Mouse (Mus musculus): ENCODE data around the gene Rassf3.

Rassf3 gene

GRCm38 (mm10) chr10:121476190-121476967 lies at the start of gene Rassf3:
TSS of gene Rassf3 (minus strand) at chr10:121476347.
- DNase-seq: peak; percentile 95

GRCm38 (mm10) chr10:121520923-121521585 lies 44.9 kb upstream of the Rassf3 start:
- DNase-seq: no peak

- no peak for DNase-seq
Observed at GRCm38 (mm10) chr10:121519710-121520109, 43.6 kb upstream of the Rassf3 start.

GRCm38 (mm10) chr10:121516008-121516600 lies 40.0 kb upstream of the Rassf3 start:
- peak; percentile 74 to 93 for DNase-seq

- peak; percentile 47 to 56 for DNase-seq
Observed at GRCm38 (mm10) chr10:121509751-121510643, 33.9 kb upstream of the Rassf3 start.

GRCm38 (mm10) chr10:121507755-121508544 lies 31.8 kb upstream of the Rassf3 start:
- no peak for DNase-seq

GRCm38 (mm10) chr10:121506731-121507583 lies 30.8 kb upstream of the Rassf3 start:
- DNase-seq: peak; percentile 64 to 77

GRCm38 (mm10) chr10:121505929-121506328 lies 29.8 kb upstream of the Rassf3 start:
- no peak for DNase-seq

- DNase-seq: peak; percentile 71 to 79
Observed at GRCm38 (mm10) chr10:121504973-121505911, 29.1 kb upstream of the Rassf3 start.

- DNase-seq: peak in 1 of 2 experiments; percentile 28
Observed at GRCm38 (mm10) chr10:121501160-121501559, 25.0 kb upstream of the Rassf3 start.

GRCm38 (mm10) chr10:121500034-121500433 lies 23.9 kb upstream of the Rassf3 start:
- peak in 1 of 2 experiments; percentile 74 for DNase-seq

GRCm38 (mm10) chr10:121499063-121499462 lies 22.9 kb upstream of the Rassf3 start:
- DNase-seq: no peak

- DNase-seq: peak; percentile 68 to 83
Observed at GRCm38 (mm10) chr10:121498481-121498904, 22.3 kb upstream of the Rassf3 start.

GRCm38 (mm10) chr10:121497968-121498367 lies 21.8 kb upstream of the Rassf3 start:
- no peak for DNase-seq

- peak in 1 of 2 experiments; percentile 66 for DNase-seq
Observed at GRCm38 (mm10) chr10:121496616-121497015, 20.5 kb upstream of the Rassf3 start.

- no peak for DNase-seq
Observed at GRCm38 (mm10) chr10:121494163-121494425, 17.9 kb upstream of the Rassf3 start.

- peak; percentile 34 to 43 for DNase-seq
Observed at GRCm38 (mm10) chr10:121493374-121494162, 17.4 kb upstream of the Rassf3 start.

- DNase-seq: no peak
Observed at GRCm38 (mm10) chr10:121492608-121493315, 16.6 kb upstream of the Rassf3 start.

All from kidney, adult 8-10 months (tissue).